Mouse (Mus musculus) neural tube, embryonic 14.5 days (tissue): ENCODE results near the gene Nfia. TPM values are rescaled to one million over a fixed set of nuclear protein-coding genes. Genes with fewer than 3 reads are reported as not detected.

Experiments
- ATAC-seq: fragments of 200-750 bp; cut with Nextera tagmentation; 2 replicates; pipeline ENCODE4 v1.8.0; 2017; ENCODE audit warnings: low read depth, mild to moderate bottlenecking, moderate TSS enrichment, moderate library complexity
- H3K27ac ChIP-seq: fragments of 300-500 bp; sonication (generic); 2 replicates; pipeline ENCODE4 v1.5.1; 2014; ENCODE audit warnings: low read depth, mild to moderate bottlenecking, control low read depth, low read length, moderate library complexity, mixed read lengths
- H3K27me3 ChIP-seq: fragments of 300-500 bp; sonication (generic); 2 replicates; pipeline ENCODE4 v1.6.1; 2014; ENCODE audit warnings: low read length; ENCODE audit not compliant: control insufficient read depth, insufficient read depth
- H3K36me3 ChIP-seq: fragments of 300-500 bp; sonication (generic); 2 replicates; pipeline ENCODE4 v1.6.1; 2014; ENCODE audit warnings: low read length, mixed read lengths; ENCODE audit not compliant: control insufficient read depth, insufficient read depth
- H3K4me1 ChIP-seq: fragments of 300-500 bp; sonication (generic); 2 replicates; pipeline ENCODE4 v1.6.1; 2014; ENCODE audit warnings: low read length; ENCODE audit not compliant: control insufficient read depth, insufficient read depth
- H3K4me2 ChIP-seq: fragments of 300-500 bp; sonication (generic); 2 replicates; pipeline ENCODE4 v1.6.1; 2014; ENCODE audit warnings: mild to moderate bottlenecking, low read depth, low read length, control low read depth
- H3K4me3 ChIP-seq: fragments of 300-500 bp; sonication (generic); 2 replicates; pipeline ENCODE4 v1.5.1; 2014; ENCODE audit warnings: low read depth, low read length, control low read depth, mixed read lengths
- H3K9ac ChIP-seq: fragments of 300-500 bp; sonication (generic); replicated peaks from 2 replicates; pipeline ENCODE4 v1.6.1; 2014; ENCODE audit warnings: low read depth, mild to moderate bottlenecking, control low read depth, low read length, mixed read lengths
- H3K9me3 ChIP-seq: fragments of 300-500 bp; sonication (generic); 2 replicates; pipeline ENCODE4 v1.6.1; 2016; ENCODE audit warnings: low read length; ENCODE audit not compliant: control insufficient read depth
- WGBS: fragments of 180-500 bp; shearing (Covaris S2); extraction: QIAGEN DNeasy Blood & Tissue Kit; methylation state at CpG from one replicate; pipeline ENCODE4 v1.1.7; 2014; 5-methylcytosine and 5-hydroxymethylcytosine counted together
- polyA plus RNA-seq: library from polyadenylated mRNA; unstranded; fragments of >200 nt; fragmentation: Nextera tagmentation; extraction: Ambion mirVana; gene quantifications from 2 replicates; pipeline ENCODE4 v1.2.1, GENCODE M21; 2014

The Nfia gene
- polyA plus RNA-seq, 1 experiment from 2014 or later, result 50.0 TPM

DNA sequence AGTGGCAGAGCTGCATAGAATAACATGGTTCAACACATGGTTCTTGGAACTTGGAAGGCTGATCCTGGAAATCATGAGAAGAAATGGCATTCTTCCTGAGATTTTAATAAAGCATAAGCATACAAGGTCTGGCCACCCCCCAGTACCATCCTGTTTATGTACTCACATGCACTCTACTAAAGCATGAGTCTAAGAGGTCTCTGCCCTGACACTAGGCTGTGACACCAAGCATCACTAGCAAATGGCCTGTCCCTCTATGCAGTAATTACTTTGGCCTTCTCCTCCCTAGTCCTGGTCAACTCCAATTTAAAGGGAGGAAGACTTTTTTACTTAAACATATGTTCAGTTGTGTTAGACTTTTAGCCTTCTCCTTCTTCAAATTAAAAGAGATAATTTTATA is 285.6 kb downstream of the Nfia start:
- no peaks in the 10 kb centered on the region for H3K4me1 ChIP-seq
- H3K27me3 ChIP-seq, result no peaks in the 10 kb centered on the region
- no peaks in the 10 kb centered on the region for H3K9me3 ChIP-seq
- no peak for ATAC-seq
- no peak overlapping the region for H3K9ac ChIP-seq
- no peak overlapping the region for H3K4me3 ChIP-seq
- no peak overlapping the region for H3K4me2 ChIP-seq
- no peaks in the 10 kb centered on the region for H3K36me3 ChIP-seq
- H3K27ac ChIP-seq, result no peak overlapping the region

GRCm38 (mm10) chr4:98060601-98061000 is 288.1 kb downstream of the Nfia start:
- no peak overlapping the region for H3K4me2 ChIP-seq
- H3K4me3 ChIP-seq, result no peak overlapping the region
- no peak overlapping the region for H3K9ac ChIP-seq
- WGBS, result 42% methylated on average over 1 of the region's 1 CpGs
- no peaks in the 10 kb centered on the region for H3K36me3 ChIP-seq
- no peaks in the 10 kb centered on the region for H3K9me3 ChIP-seq
- H3K4me1 ChIP-seq, result no peaks in the 10 kb centered on the region
- no peak overlapping the region for H3K27ac ChIP-seq
- no peaks in the 10 kb centered on the region for H3K27me3 ChIP-seq
- ATAC-seq, result no peak

DNA sequence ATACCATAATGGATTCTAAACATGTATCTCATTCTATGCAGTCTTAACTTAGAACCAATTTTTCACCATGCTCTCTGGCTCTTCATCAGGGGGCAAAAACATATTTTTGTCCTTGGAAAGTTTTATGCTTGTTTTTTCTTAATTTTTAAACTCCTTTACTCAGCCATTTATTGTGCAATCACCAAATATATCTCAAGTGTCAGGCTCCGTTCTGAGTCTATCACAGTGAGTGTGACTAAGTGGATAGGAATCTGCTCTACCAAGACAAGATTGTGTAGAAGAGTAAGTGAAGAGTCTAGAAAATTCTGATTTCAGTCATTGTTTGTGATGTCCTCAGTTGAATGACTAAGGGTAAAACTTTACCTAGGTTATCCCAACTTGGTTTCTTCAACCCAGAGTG is 288.6 kb downstream of the Nfia start:
- 93% methylated on average over 1 of the region's 1 CpGs for WGBS
- no peaks in the 10 kb centered on the region for H3K4me1 ChIP-seq
- H3K9ac ChIP-seq, result no peak overlapping the region
- no peaks in the 10 kb centered on the region for H3K27me3 ChIP-seq
- no peaks in the 10 kb centered on the region for H3K36me3 ChIP-seq
- no peak for ATAC-seq
- H3K27ac ChIP-seq, result no peak overlapping the region
- H3K4me3 ChIP-seq, result no peak overlapping the region
- no peaks in the 10 kb centered on the region for H3K9me3 ChIP-seq
- H3K4me2 ChIP-seq, result no peak overlapping the region

DNA sequence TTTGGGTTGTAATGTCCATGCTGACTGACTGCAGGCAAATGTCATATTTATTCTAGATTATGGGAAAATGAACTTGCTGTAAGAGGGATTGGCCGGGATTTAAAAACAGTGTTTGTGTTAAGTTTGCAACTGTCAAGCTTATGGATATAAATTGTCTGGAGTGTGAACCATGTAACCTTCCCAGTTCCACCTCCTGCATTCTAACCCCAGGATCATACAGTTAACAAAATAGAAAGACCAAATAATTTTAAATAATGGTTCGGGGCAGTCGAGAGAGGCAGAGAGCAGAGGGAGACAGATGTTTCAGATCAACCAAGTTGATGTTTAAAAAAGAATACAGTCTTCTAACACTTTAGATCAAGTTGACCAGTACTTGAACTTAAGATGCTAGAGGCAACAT is 290.7 kb downstream of the Nfia start:
- no peak overlapping the region for H3K9ac ChIP-seq
- WGBS, result 84% methylated on average over 3 of the region's 3 CpGs
- no peak for ATAC-seq

GRCm38 (mm10) chr4:98076106-98076505 is 303.6 kb downstream of the Nfia start:
- Histone ChIP-seq H3K27ac (no peak overlapping the region), H3K4me1 (no peaks in the 10 kb centered on the region), H3K36me3 (no peaks in the 10 kb centered on the region), H3K4me3 (no peak overlapping the region), H3K27me3 (no peaks in the 10 kb centered on the region), H3K4me2 (no peak overlapping the region), H3K9ac (no peak overlapping the region), H3K9me3 (no peaks in the 10 kb centered on the region)
- WGBS, result 91% methylated on average over 7 of the region's 7 CpGs
- no peak for ATAC-seq

More for the DNA sequence above, 290.7 kb downstream of the Nfia start:
- Histone ChIP-seq H3K4me3 (no peak overlapping the region), H3K36me3 (no peaks in the 10 kb centered on the region), H3K4me2 (no peak overlapping the region), H3K27ac (no peak overlapping the region), H3K9me3 (no peaks in the 10 kb centered on the region), H3K27me3 (no peaks in the 10 kb centered on the region), H3K4me1 (no peaks in the 10 kb centered on the region)

GRCm38 (mm10) chr4:98076624-98077023 is 304.1 kb downstream of the Nfia start:
- Histone ChIP-seq H3K27me3 (no peaks in the 10 kb centered on the region), H3K9ac (no peak overlapping the region), H3K4me3 (no peak overlapping the region), H3K9me3 (no peaks in the 10 kb centered on the region), H3K4me2 (no peak overlapping the region), H3K27ac (no peak overlapping the region), H3K4me1 (no peaks in the 10 kb centered on the region), H3K36me3 (no peaks in the 10 kb centered on the region)
- ATAC-seq, result no peak
- WGBS, result 87% methylated on average over 7 of the region's 7 CpGs

DNA sequence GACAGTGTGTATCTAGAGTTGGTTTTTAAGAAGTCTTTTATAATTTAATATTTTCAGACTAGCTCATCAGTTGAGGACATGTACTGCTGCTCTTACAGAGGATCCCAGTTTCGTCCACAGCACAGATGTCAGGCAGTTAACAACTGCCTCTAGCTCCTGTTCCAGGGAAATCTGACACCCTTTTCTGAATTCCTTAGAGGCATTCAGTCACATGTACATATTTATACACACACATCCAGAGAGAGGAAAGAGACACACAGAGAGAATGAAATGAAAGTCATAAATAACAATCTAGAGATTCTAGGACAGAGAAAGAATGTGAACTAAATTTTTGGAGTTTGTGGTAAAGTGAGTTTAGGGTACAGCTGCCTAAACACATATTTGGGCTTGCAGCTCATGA is 308.1 kb downstream of the Nfia start:
- H3K27me3 ChIP-seq, result no peaks in the 10 kb centered on the region
- no peaks in the 10 kb centered on the region for H3K9me3 ChIP-seq
- H3K27ac ChIP-seq, result no peak overlapping the region
- no peaks in the 10 kb centered on the region for H3K36me3 ChIP-seq
- WGBS, result 56% methylated on average over 1 of the region's 1 CpGs
- H3K4me2 ChIP-seq, result no peak overlapping the region
- no peak overlapping the region for H3K9ac ChIP-seq
- H3K4me1 ChIP-seq, result peaks cover 5% of the 10 kb centered on the region; the same call in 1 of the 2 replicates
- no peak overlapping the region for H3K4me3 ChIP-seq
- no peak for ATAC-seq

GRCm38 (mm10) chr4:98081962-98082361 is 309.4 kb downstream of the Nfia start:
- no peaks in the 10 kb centered on the region for H3K36me3 ChIP-seq
- no peak overlapping the region for H3K4me2 ChIP-seq
- H3K27me3 ChIP-seq, result no peaks in the 10 kb centered on the region
- H3K4me1 ChIP-seq, result peaks cover 5% of the 10 kb centered on the region; the same call in 1 of the 2 replicates
- H3K4me3 ChIP-seq, result no peak overlapping the region
- no peak overlapping the region for H3K27ac ChIP-seq
- no peaks in the 10 kb centered on the region for H3K9me3 ChIP-seq
- WGBS, result 16% methylated on average over 1 of the region's 1 CpGs
- H3K9ac ChIP-seq, result no peak overlapping the region
- ATAC-seq, result no peak

GRCm38 (mm10) chr4:98082512-98082911 is 310.0 kb downstream of the Nfia start:
- Histone ChIP-seq H3K4me1 (peaks cover 5% of the 10 kb centered on the region; the same call in 1 of the 2 replicates), H3K9me3 (no peaks in the 10 kb centered on the region), H3K4me2 (no peak overlapping the region), H3K4me3 (no peak overlapping the region), H3K36me3 (no peaks in the 10 kb centered on the region), H3K27ac (no peak overlapping the region), H3K9ac (no peak overlapping the region), H3K27me3 (no peaks in the 10 kb centered on the region)
- ATAC-seq, result no peak
- 91% methylated on average over 4 of the region's 4 CpGs for WGBS

- H3K27me3 ChIP-seq, result no peaks in the 10 kb centered on the region
- no peak overlapping the region for H3K4me3 ChIP-seq
- ATAC-seq, result no peak
- WGBS, result 70% methylated on average over 6 of the region's 6 CpGs
- peaks cover 5% of the 10 kb centered on the region; the same call in 1 of the 2 replicates for H3K4me1 ChIP-seq
- no peaks in the 10 kb centered on the region for H3K36me3 ChIP-seq
- H3K9me3 ChIP-seq, result no peaks in the 10 kb centered on the region
- no peak overlapping the region for H3K9ac ChIP-seq
- H3K27ac ChIP-seq, result no peak overlapping the region
- no peak overlapping the region for H3K4me2 ChIP-seq
These were observed 312.5 kb downstream of the Nfia start for GRCm38 (mm10) chr4:98085060-98085459.
